Mouse (Mus musculus): ENCODE data around the gene Impg1. TPM values are rescaled to one million over a fixed set of nuclear protein-coding genes. Genes with fewer than 3 reads are reported as not detected.

The Impg1 gene
- polyA plus RNA-seq, 1 experiment from 2014 or later = not detected

- DNase-seq (ENCODE audit: extremely low spot score, low spot score) = no peak
- no peaks in the 10 kb centered on the region for H3K27me3 ChIP-seq (ENCODE audit: poor library complexity, severe bottlenecking)
- WGBS = 93% methylated on average over 7 of the region's 7 CpGs
- no peaks in the 10 kb centered on the region for H3K9me3 ChIP-seq
- H3K4me1 ChIP-seq = peaks cover 9% of the 10 kb centered on the region; the same call in 1 of the 2 replicates
- H3K36me3 ChIP-seq (replicated peaks) = no peaks in the 10 kb centered on the region
- no peak overlapping the region for H3K27ac ChIP-seq
- no peak overlapping the region for H3K4me3 ChIP-seq
Observed at GRCm38 (mm10) chr9:80266507-80266906, 198.8 kb downstream of the Impg1 start.

GRCm38 (mm10) chr9:80266086-80266485 lies 199.2 kb downstream of the Impg1 start:
- Histone ChIP-seq H3K27me3 (ENCODE audit: poor library complexity, severe bottlenecking) (no peaks in the 10 kb centered on the region), H3K36me3 (replicated peaks) (no peaks in the 10 kb centered on the region), H3K27ac (no peak overlapping the region), H3K4me1 (peaks cover 9% of the 10 kb centered on the region; the same call in 1 of the 2 replicates), H3K4me3 (no peak overlapping the region), H3K9me3 (no peaks in the 10 kb centered on the region)
- WGBS = 92% methylated on average over 7 of the region's 7 CpGs
- no peak for DNase-seq (ENCODE audit: extremely low spot score, low spot score)

All from forebrain, embryonic 10.5 days (tissue).